ENCODE assay signal across 9 mouse cellular contexts in genomic region chr3:88621537-88622112, GRCm38 (mm10). TPM values are rescaled to one million over a fixed set of nuclear protein-coding genes. Genes with fewer than 3 reads are reported as not detected.
DNase-seq lines count a peak whose midpoint lies in the region; ATAC-seq and TF ChIP-seq lines count a peak whose summit lies in the region.
"Had no signal": no experiment of that assay in that cellular context is flagged by ENCODE, and none has a peak within 500 bp of the region (broad histone marks: within the 10 kb centered on the region; RNA-seq: fewer than 3 reads in every experiment).

No protein-coding gene starts in this region.

- H3K27ac ChIP-seq in cerebellum, adult 2 months (ENCODE audit: insufficient read depth, low read length) = peak overlapping the region; percentile 84
- peak overlapping the region; percentile 99 for H3K27ac ChIP-seq in forebrain, embryonic 13.5 days
- peak overlapping the region; percentile 98 for H3K27ac ChIP-seq in hindbrain, embryonic 12.5 days
- H3K27ac ChIP-seq in limb, embryonic 15.5 days = peak overlapping the region; percentile 97
- H3K27ac ChIP-seq in midbrain, postnatal 0 days (ENCODE audit: low read depth, low read length) = peak overlapping the region; percentile 92

- H3K27me3 ChIP-seq in cerebellum, adult 2 months (ENCODE audit: control insufficient read depth, insufficient read depth, low read length) = no peaks in the 10 kb centered on the region
- no peaks in the 10 kb centered on the region for H3K27me3 ChIP-seq in forebrain, embryonic 13.5 days
- no peaks in the 10 kb centered on the region for H3K27me3 ChIP-seq in hindbrain, embryonic 12.5 days
- no peaks in the 10 kb centered on the region for H3K27me3 ChIP-seq in limb, embryonic 15.5 days
- H3K27me3 ChIP-seq in midbrain, postnatal 0 days (ENCODE audit: insufficient read depth, low read length) = no peaks in the 10 kb centered on the region

- ATAC-seq in forebrain, embryonic 13.5 days = peak; percentile 7; the same call in 1 of the 2 replicates
- ATAC-seq in hindbrain, embryonic 12.5 days (ENCODE audit: low FRiP score) = peak; percentile 21
- ATAC-seq in limb, embryonic 15.5 days (ENCODE audit: insufficient number of reproducible peaks, low FRiP score, low TSS enrichment, low read depth) = peak; percentile 41
- ATAC-seq in midbrain, postnatal 0 days (ENCODE audit: low FRiP score) = peak; percentile 24; the same call in 1 of the 2 replicates

- no peak for TF ChIP-seq CTCF in cerebellum, adult 2 months (IDR thresholded peaks at IDR 0.05; ENCODE audit: borderline replicate concordance, insufficient read depth, low read depth, low read length)
- TF ChIP-seq CTCF in midbrain, postnatal 0 days (IDR thresholded peaks at IDR 0.05) = no peak

- WGBS in cerebellum, adult 2 months = under 1% methylated on average over 36 of the region's 36 CpGs
- under 1% methylated on average over 36 of the region's 36 CpGs for WGBS in forebrain, embryonic 13.5 days
- under 1% methylated on average over 35 of the region's 36 CpGs for WGBS in hindbrain, embryonic 12.5 days
- under 1% methylated on average over 36 of the region's 36 CpGs for WGBS in limb, embryonic 15.5 days
- under 1% methylated on average over 25 of the region's 36 CpGs for WGBS in midbrain, postnatal 0 days

- peak overlapping the region; percentile 99 for H3K9ac ChIP-seq in forebrain, embryonic 13.5 days
- peak overlapping the region; percentile 89 for H3K9ac ChIP-seq in hindbrain, embryonic 12.5 days
- peak overlapping the region; percentile 90 for H3K9ac ChIP-seq in limb, embryonic 15.5 days
- H3K9ac ChIP-seq in midbrain, postnatal 0 days (replicated peaks; ENCODE audit: low read length, poor library complexity, severe bottlenecking) = peak overlapping the region; percentile 92

- peak; percentile 61 to 65 for DNase-seq in cerebellum, adult 2 months
- no peak for DNase-seq in cerebellum, adult 9-10 months
- peak; percentile 45 for DNase-seq in adrenal gland, adult 8-10 months
- peak; percentile 61 for DNase-seq in midbrain, postnatal 0 days (ENCODE audit: low spot score)
- no peak for DNase-seq in T-cell, adult 2 months (ENCODE audit: low spot score)

- peak overlapping the region; percentile 81 for H3K4me2 ChIP-seq in forebrain, embryonic 13.5 days
- H3K4me2 ChIP-seq in hindbrain, embryonic 12.5 days (replicated peaks) = peak overlapping the region; percentile 79
- peak overlapping the region; percentile 79 for H3K4me2 ChIP-seq in limb, embryonic 15.5 days
- peak overlapping the region; percentile 87 for H3K4me2 ChIP-seq in midbrain, postnatal 0 days (ENCODE audit: low read depth, low read length, poor library complexity, severe bottlenecking)

- H3K36me3 ChIP-seq in forebrain, embryonic 13.5 days (ENCODE audit: poor library complexity, severe bottlenecking) = peaks cover 17% of the 10 kb centered on the region
- H3K36me3 ChIP-seq in hindbrain, embryonic 12.5 days = peaks cover 9% of the 10 kb centered on the region; the same call in 1 of the 2 replicates
- H3K36me3 ChIP-seq in limb, embryonic 15.5 days = peaks cover 4% of the 10 kb centered on the region; the same call in 1 of the 2 replicates
- H3K36me3 ChIP-seq in midbrain, postnatal 0 days (ENCODE audit: insufficient read depth, low read length) = no peaks in the 10 kb centered on the region

- H3K4me3 ChIP-seq in cerebellum, adult 2 months (replicated peaks; ENCODE audit: insufficient read depth, low read depth, low read length) = peak overlapping the region; percentile 85
- peak overlapping the region; percentile 96 for H3K4me3 ChIP-seq in forebrain, embryonic 13.5 days
- peak overlapping the region; percentile 78 for H3K4me3 ChIP-seq in hindbrain, embryonic 12.5 days
- H3K4me3 ChIP-seq in limb, embryonic 15.5 days = peak overlapping the region; percentile 83
- peak overlapping the region; percentile 97 for H3K4me3 ChIP-seq in midbrain, postnatal 0 days (ENCODE audit: low read depth, low read length)

- H3K4me1 ChIP-seq in cerebellum, adult 2 months (ENCODE audit: control insufficient read depth, insufficient read depth, low read length) = peaks cover 24% of the 10 kb centered on the region
- H3K4me1 ChIP-seq in forebrain, embryonic 13.5 days = peaks cover 41% of the 10 kb centered on the region
- peaks cover 38% of the 10 kb centered on the region for H3K4me1 ChIP-seq in hindbrain, embryonic 12.5 days
- peaks cover 58% of the 10 kb centered on the region for H3K4me1 ChIP-seq in limb, embryonic 15.5 days
- H3K4me1 ChIP-seq in midbrain, postnatal 0 days (ENCODE audit: insufficient read depth, low read length) = peaks cover 19% of the 10 kb centered on the region; the same call in 1 of the 2 replicates

- H3K9me3 ChIP-seq in forebrain, embryonic 13.5 days (replicated peaks) = no peaks in the 10 kb centered on the region
- no peaks in the 10 kb centered on the region for H3K9me3 ChIP-seq in hindbrain, embryonic 12.5 days (replicated peaks)
- no peaks in the 10 kb centered on the region for H3K9me3 ChIP-seq in limb, embryonic 15.5 days
- H3K9me3 ChIP-seq in midbrain, postnatal 0 days (ENCODE audit: low read length) = no peaks in the 10 kb centered on the region

- no peak for TF ChIP-seq POLR2A in cerebellum, adult 2 months (IDR thresholded peaks at IDR 0.05; ENCODE audit: borderline replicate concordance, insufficient read depth, low read length)

RNA-seq across cellular contexts. Expression of gene Arhgef2, which starts 15.9 kb away (rescaled TPM):
- 128 and 129 TPM in 2 replicates for polyA plus RNA-seq in cerebellum, adult 2 months (2012; rRNA removed)
- 10 to 100 TPM; 22.0 to 48.2 (median 31.5) TPM for total RNA-seq in adrenal gland, adult 8-10 months (2022)
- 151 and 162 TPM in 2 replicates for polyA plus RNA-seq in forebrain, embryonic 13.5 days (2015; fragmentation: Nextera tagmentation; extraction: Ambion mirVana)
- 171 and 179 TPM in 2 replicates for polyA plus RNA-seq in hindbrain, embryonic 12.5 days (2016; fragmentation: Nextera tagmentation; extraction: Ambion mirVana)
- 84.9 and 97.3 TPM in 2 replicates for polyA plus RNA-seq in limb, embryonic 15.5 days (2015; fragmentation: Nextera tagmentation; extraction: Ambion mirVana)
- total RNA-seq in midbrain, postnatal 0 days (2014; rRNA removed) = 59.6 and 80.3 TPM in 2 replicates
- 38.9 and 46.8 TPM in 2 replicates for polyA plus RNA-seq in midbrain, postnatal 0 days (2015; fragmentation: Nextera tagmentation; extraction: Ambion mirVana)

RNA-seq across cellular contexts. Expression of gene Rxfp4, which starts 31.3 kb away (rescaled TPM):
- polyA plus RNA-seq in cerebellum, adult 2 months (2012; rRNA removed) = not detected in 2 replicates
- not detected for total RNA-seq in adrenal gland, adult 8-10 months (2022)
- polyA plus RNA-seq in forebrain, embryonic 13.5 days (2015; fragmentation: Nextera tagmentation; extraction: Ambion mirVana) = not detected in 2 replicates
- polyA plus RNA-seq in hindbrain, embryonic 12.5 days (2016; fragmentation: Nextera tagmentation; extraction: Ambion mirVana) = not detected in 2 replicates
- polyA plus RNA-seq in limb, embryonic 15.5 days (2015; fragmentation: Nextera tagmentation; extraction: Ambion mirVana) = 0.19 TPM in 1 of 2 replicates, not detected in the other
- total RNA-seq in midbrain, postnatal 0 days (2014; rRNA removed) = 0.42 TPM in 1 of 2 replicates, not detected in the other
- not detected in 2 replicates for polyA plus RNA-seq in midbrain, postnatal 0 days (2015; fragmentation: Nextera tagmentation; extraction: Ambion mirVana)
- total RNA-seq: left cerebral cortex, postnatal 10 days had no signal

RNA-seq across cellular contexts. Expression of gene Ssr2, which starts 45.9 kb away (rescaled TPM):
- 141 and 142 TPM in 2 replicates for polyA plus RNA-seq in cerebellum, adult 2 months (2012; rRNA removed)
- total RNA-seq in adrenal gland, adult 8-10 months (2022) = 100 to 1,000 TPM; 139 to 217 (median 172) TPM
- polyA plus RNA-seq in forebrain, embryonic 13.5 days (2015; fragmentation: Nextera tagmentation; extraction: Ambion mirVana) = 139 and 143 TPM in 2 replicates
- 152 and 155 TPM in 2 replicates for polyA plus RNA-seq in hindbrain, embryonic 12.5 days (2016; fragmentation: Nextera tagmentation; extraction: Ambion mirVana)
- 347 and 365 TPM in 2 replicates for polyA plus RNA-seq in limb, embryonic 15.5 days (2015; fragmentation: Nextera tagmentation; extraction: Ambion mirVana)
- total RNA-seq in midbrain, postnatal 0 days (2014; rRNA removed) = 236 and 250 TPM in 2 replicates
- 196 and 210 TPM in 2 replicates for polyA plus RNA-seq in midbrain, postnatal 0 days (2015; fragmentation: Nextera tagmentation; extraction: Ambion mirVana)

Comparison
In these comparisons a context has a peak if more than half of its experiments do, and no peak if none do; other contexts are left out.
1. DNase-seq: peak in cerebellum, adult 2 months (2 of 2), adrenal gland, adult 8-10 months (single experiment) and midbrain, postnatal 0 days (single experiment); none in cerebellum, adult 9-10 months (single experiment) and T-cell, adult 2 months (single experiment).
2. Peak in every context shown above with its lines, with median percentiles within 50 percentile points of each other: H3K27ac ChIP-seq, H3K4me3 ChIP-seq, ATAC-seq, H3K4me2 ChIP-seq and H3K9ac ChIP-seq.